ENCODE assay signal across 23 mouse cellular contexts in the genomic region with DNA sequence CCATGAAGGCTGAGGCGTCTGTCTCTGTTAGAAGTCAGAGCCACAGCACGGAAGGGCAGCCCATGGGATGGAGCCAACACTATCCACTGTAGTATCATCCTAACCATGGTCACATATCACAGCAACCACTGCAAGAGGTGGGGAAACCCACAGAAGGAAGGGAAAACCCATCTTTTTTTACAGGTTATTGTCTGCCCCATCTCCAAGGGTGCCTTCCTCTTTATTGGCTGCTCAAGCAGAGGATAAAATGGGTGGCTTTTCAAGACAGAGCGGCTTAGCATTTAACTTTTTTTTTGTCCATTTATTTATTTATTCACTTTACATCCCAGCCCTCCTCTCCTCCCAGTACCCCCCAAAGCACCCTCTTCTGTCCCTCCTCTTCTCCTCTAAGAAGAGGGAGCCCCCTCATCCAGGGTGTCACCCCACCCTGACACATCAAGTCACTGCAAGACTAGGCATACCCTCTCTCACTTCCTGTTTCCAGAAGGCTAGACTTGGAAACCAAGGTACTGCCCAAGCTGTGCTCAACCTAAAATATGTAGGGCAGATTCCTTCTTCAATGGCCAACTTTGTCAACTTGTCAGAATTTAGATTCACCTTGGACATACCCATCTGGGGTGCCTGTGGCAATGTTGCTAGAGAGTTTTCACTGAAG. TPM values are rescaled to one million over a fixed set of nuclear protein-coding genes. Genes with fewer than 3 reads are reported as not detected.
DNase-seq lines count a peak whose midpoint lies in the region; ATAC-seq and TF ChIP-seq lines count a peak whose summit lies in the region.
"Had no signal": no experiment of that assay in that cellular context is flagged by ENCODE, and none has a peak within 500 bp of the region (broad histone marks: within the 10 kb centered on the region; RNA-seq: fewer than 3 reads in every experiment).

No protein-coding gene starts in this region.

- TF ChIP-seq POLR2A in CH12.LX (IDR thresholded peaks at IDR 0.05; ENCODE audit: low read depth, low read length), result no peak

- no peak overlapping the region for H3K9ac ChIP-seq in CH12.LX (ENCODE audit: insufficient read depth, low read depth)
- H3K9ac ChIP-seq: embryonic facial prominence, embryonic 13.5 days; embryonic facial prominence, embryonic 15.5 days; forebrain, embryonic 12.5 days had no signal

- H3K4me2 ChIP-seq in CH12.LX (ENCODE audit: insufficient read depth, low read depth, poor library complexity, severe bottlenecking), result peak overlapping the region; percentile 13; the same call in 1 of the 2 replicates
- H3K4me2 ChIP-seq: embryonic facial prominence, embryonic 13.5 days; embryonic facial prominence, embryonic 15.5 days; forebrain, embryonic 12.5 days had no signal

- no peak for TF ChIP-seq CTCF in CH12.LX (conservative IDR thresholded peaks at IDR 0.05 in 1 of 2, IDR thresholded peaks at IDR 0.05 in 1 of 2; ENCODE audit: low read depth in 2 of 2, low read length in 2 of 2)

- 0 out of 2 replicates have a peak, but pooled peaks have one; percentile 26 for ATAC-seq in megakaryocyte progenitor cell, adult 5-6 weeks (replicated peaks; ENCODE audit: poor library complexity)
- ATAC-seq: forebrain, embryonic 14.5 days; forebrain, embryonic 16.5 days had no signal

- H3K4me3 ChIP-seq in CH12.LX (replicated peaks in 1 of 3; ENCODE audit: low read depth in 2 of 3, low read length in 2 of 3, poor library complexity in 1 of 3), result no peak overlapping the region
- H3K4me3 ChIP-seq: embryonic facial prominence, embryonic 13.5 days; embryonic facial prominence, embryonic 15.5 days; erythroblast, embryonic 14.5 days; forebrain, embryonic 10.5 days; forebrain, embryonic 12.5 days had no signal

- no peaks in the 10 kb centered on the region for H3K79me2 ChIP-seq in CH12.LX (replicated peaks; ENCODE audit: control insufficient read depth, extremely low read depth, insufficient read depth, poor library complexity, severe bottlenecking)

- in situ Hi-C loops in CH12.LX (cut with MboI; ENCODE audit: low pct_ligation_motif_present, low pct_unique_long_range_greater_than_20kb, low sequenced_read_pairs), result no loop called here

- TF ChIP-seq EP300 in CH12.LX (IDR thresholded peaks at IDR 0.05; ENCODE audit: low read length), result peak; percentile 73; the same call in 1 of the 2 replicates

- peak overlapping the region; percentile 35; the same call in 1 of the 2 replicates for H3K27ac ChIP-seq in CH12.LX (ENCODE audit: insufficient read depth, low read depth)
- H3K27ac ChIP-seq: embryonic facial prominence, embryonic 13.5 days; embryonic facial prominence, embryonic 15.5 days; forebrain, embryonic 10.5 days; forebrain, embryonic 12.5 days had no signal

- H3K4me1 ChIP-seq in CH12.LX (ENCODE audit: control insufficient read depth in 1 of 2, insufficient read depth in 2 of 2), result peaks cover 6 to 42% of the 10 kb centered on the region in 2 experiments
- H3K4me1 ChIP-seq: embryonic facial prominence, embryonic 13.5 days; embryonic facial prominence, embryonic 15.5 days; forebrain, embryonic 12.5 days had no signal

- dilution Hi-C loops in CH12.LX (cut with MboI; ENCODE audit: extremely low pct_ligation_motif_present, extremely low pct_unique_long_range_greater_than_20kb, low sequenced_read_pairs), result no loop called here

- TF ChIP-seq RAD21 in CH12.LX (IDR thresholded peaks at IDR 0.05; ENCODE audit: low read depth, low read length), result no peak; the same call in 1 of the 2 replicates

- H3K9me3 ChIP-seq in CH12.LX (replicated peaks; ENCODE audit: low read length), result peaks cover 22% of the 10 kb centered on the region
- H3K9me3 ChIP-seq: embryonic facial prominence, embryonic 13.5 days had no signal

- peak; percentile 53 for DNase-seq in A20 (ENCODE audit: low read depth, low spot score)
- peak; percentile 69 for DNase-seq in CH12.LX (ENCODE audit: extremely low read depth)
- peak; percentile 46 for DNase-seq in induced T-regulatory cell, adult 2 months (ENCODE audit: low read depth)
- no peak for DNase-seq in cerebellum, postnatal 25 days
- no peak for DNase-seq in layer of hippocampus, postnatal 10 days (ENCODE audit: low spot score in 2 of 2)
- no peak for DNase-seq in right cerebral cortex, postnatal 10 days (ENCODE audit: low spot score in 2 of 2)
- no peak for DNase-seq in adrenal gland, adult (ENCODE audit: inconsistent age in 2 of 2, low spot score in 1 of 2)
- DNase-seq: adrenal gland, adult 8-10 months; adrenal gland, postnatal 14 days; adrenal gland, postnatal 36 days; cerebellum, adult 11-12 months; cerebellum, adult 2 months; cerebellum, adult 9-10 months; cerebellum, postnatal 14 days; embryo, embryonic 11 days had no signal

- no peaks in the 10 kb centered on the region for H3K27me3 ChIP-seq in CH12.LX (replicated peaks)
- H3K27me3 ChIP-seq: embryonic facial prominence, embryonic 13.5 days; embryonic facial prominence, embryonic 15.5 days; forebrain, embryonic 12.5 days had no signal

- H3K36me3 ChIP-seq in CH12.LX (replicated peaks in 1 of 2; ENCODE audit: control insufficient read depth in 1 of 2, insufficient read depth in 1 of 2, low read length in 1 of 2), result no peaks in the 10 kb centered on the region
- H3K36me3 ChIP-seq: embryonic facial prominence, embryonic 13.5 days; embryonic facial prominence, embryonic 15.5 days; forebrain, embryonic 10.5 days; forebrain, embryonic 12.5 days had no signal

TF ChIP-seq in CH12.LX, 34 proteins besides CTCF, POLR2A, EP300 and RAD21:
- TF ChIP-seq ZNF384 (IDR thresholded peaks at IDR 0.05; ENCODE audit: low read depth, low read length), result peak; percentile 75
- TF ChIP-seq KAT2A (IDR thresholded peaks at IDR 0.05; ENCODE audit: insufficient replicate concordance, low read length), result no peak
- peak; percentile 30; the same call in 1 of the 2 replicates for TF ChIP-seq BHLHE40 (IDR thresholded peaks at IDR 0.05; ENCODE audit: low read depth, low read length)
- TF ChIP-seq PAX5 (IDR thresholded peaks at IDR 0.05; ENCODE audit: low read length), result no peak
- TF ChIP-seq ELF1 (IDR thresholded peaks at IDR 0.05; ENCODE audit: low read depth, low read length), result no peak
- TF ChIP-seq USF1 (IDR thresholded peaks at IDR 0.05; ENCODE audit: low read depth, low read length), result no peak
- TF ChIP-seq MEF2A (IDR thresholded peaks at IDR 0.05; ENCODE audit: borderline replicate concordance, low read depth, low read length), result no peak
- TF ChIP-seq MAX (IDR thresholded peaks at IDR 0.05; ENCODE audit: low read length), result no peak
- TF ChIP-seq JUN (IDR thresholded peaks at IDR 0.05; ENCODE audit: insufficient read depth, low read depth, low read length), result no peak; the same call in 1 of the 2 replicates
- TF ChIP-seq NRF1 (IDR thresholded peaks at IDR 0.05; ENCODE audit: low read depth, low read length), result no peak
- no peak for TF ChIP-seq ZC3H11A (IDR thresholded peaks at IDR 0.05; ENCODE audit: low read depth, low read length)
- TF ChIP-seq CHD1 (IDR thresholded peaks at IDR 0.05; ENCODE audit: low read depth, low read length), result no peak
- TF ChIP-seq MXI1 (IDR thresholded peaks at IDR 0.05; ENCODE audit: low read depth, low read length), result no peak
- TF ChIP-seq HCFC1 (IDR thresholded peaks at IDR 0.05; ENCODE audit: low read depth, low read length), result no peak
- TF ChIP-seq RCOR1 (conservative IDR thresholded peaks at IDR 0.05; ENCODE audit: low read depth, low read length), result no peak
- TF ChIP-seq SIN3A (IDR thresholded peaks at IDR 0.05; ENCODE audit: low read length), result peak; percentile 56; the same call in 1 of the 2 replicates
- no peak for TF ChIP-seq GABPA (IDR thresholded peaks at IDR 0.05; ENCODE audit: insufficient replicate concordance, low read depth, low read length)
- TF ChIP-seq ZKSCAN1 (IDR thresholded peaks at IDR 0.05; ENCODE audit: borderline replicate concordance, low read depth, low read length), result no peak
- peak; percentile 81 for TF ChIP-seq IRF4 (IDR thresholded peaks at IDR 0.05; ENCODE audit: low read depth, low read length)
- TF ChIP-seq MYC (IDR thresholded peaks at IDR 0.05; ENCODE audit: low read depth, low read length), result no peak
- TF ChIP-seq MAFK (IDR thresholded peaks at IDR 0.05; ENCODE audit: insufficient replicate concordance, low read length), result no peak
- TF ChIP-seq JUND (conservative IDR thresholded peaks at IDR 0.05; ENCODE audit: low read depth, low read length), result no peak; the same call in 1 of the 2 replicates
- no peak for TF ChIP-seq CHD2 (IDR thresholded peaks at IDR 0.05; ENCODE audit: low read length)
- no peak for TF ChIP-seq MAZ (IDR thresholded peaks at IDR 0.05; ENCODE audit: low read depth, low read length)
- TF ChIP-seq NELFE (IDR thresholded peaks at IDR 0.05; ENCODE audit: low read depth, low read length), result no peak
- TF ChIP-seq E2F4 (IDR thresholded peaks at IDR 0.05; ENCODE audit: insufficient replicate concordance, low read depth, low read length), result no peak
- no peak for TF ChIP-seq TBP (conservative IDR thresholded peaks at IDR 0.05; ENCODE audit: low read depth, low read length)
- TF ChIP-seq ZMIZ1 (IDR thresholded peaks at IDR 0.05; ENCODE audit: low read depth, low read length), result no peak
- TF ChIP-seq ETS1 (conservative IDR thresholded peaks at IDR 0.05; ENCODE audit: low read depth, low read length), result peak; percentile 16; the same call in 1 of the 2 replicates
- TF ChIP-seq USF2 (conservative IDR thresholded peaks at IDR 0.05; ENCODE audit: low read depth, low read length), result no peak
- TF ChIP-seq POLR2AphosphoS2 (IDR thresholded peaks at IDR 0.05; ENCODE audit: low read depth, low read length), result no peak
- TF ChIP-seq TCF12 (IDR thresholded peaks at IDR 0.05; ENCODE audit: low read depth, low read length), result no peak
- TF ChIP-seq SMC3 (IDR thresholded peaks at IDR 0.05; ENCODE audit: low read depth, low read length), result no peak
- no peak for TF ChIP-seq UBTF (IDR thresholded peaks at IDR 0.05; ENCODE audit: low read depth, low read length)
TF ChIP-seq in CH12.LX: peak in this region for 5.

RNA-seq across cellular contexts. Expression of gene Egr2, which starts 51.1 kb away (rescaled TPM):
- total RNA-seq in CH12.LX (2012; rRNA removed), result 1.0 and 1.3 TPM in 2 replicates
- 4.7 and 5.7 TPM in 2 replicates for total RNA-seq in CH12.LX (2014; rRNA removed)
- 3.1 and 4.6 TPM in 2 replicates for polyA plus RNA-seq in CH12.LX (2012; ENCODE audit: insufficient read length, low read depth)
- 0.84 and 1.1 TPM in 2 replicates for total RNA-seq in megakaryocyte progenitor cell, adult 5-6 weeks (2015)
- total RNA-seq in megakaryocyte progenitor cell, adult 5-6 weeks (2017), result 1.9 and 2.2 TPM in 2 replicates
- total RNA-seq in layer of hippocampus, postnatal 10 days (2021), result 1 to 10 TPM; 3.2 to 4.2 TPM
- polyA plus RNA-seq: erythroblast, embryonic 14.5 days; forebrain, embryonic 10.5 days had no signal

Comparison
In these comparisons a context has a peak if more than half of its experiments do, and no peak if none do; other contexts are left out.
1. DNase-seq: peak in A20 (single experiment), CH12.LX (single experiment) and induced T-regulatory cell, adult 2 months (single experiment); none in cerebellum, postnatal 25 days (0 of 2), layer of hippocampus, postnatal 10 days (0 of 2), right cerebral cortex, postnatal 10 days (0 of 2) and adrenal gland, adult (0 of 2).